Mouse (Mus musculus) liver, adult 2 months (tissue): ENCODE results near the gene Atp9a. TPM values are rescaled to one million over a fixed set of nuclear protein-coding genes. Genes with fewer than 3 reads are reported as not detected.
"Not testable (repeated sequence)": the region's sequence is repeated elsewhere in the genome, so short reads cannot be mapped to it uniquely, and the experiment has no call there.

Source experiments
- DNase-seq: peaks from one replicate; pipeline ENCODE4 v3.0.0-alpha.2; 2011; ENCODE audit warnings: low read depth, low spot score; ENCODE audit errors: extremely low read depth
- H3K27ac ChIP-seq: fragments of 200-500 bp; replicated peaks from 2 replicates; pipeline ENCODE4 v1.5.1; 2012; ENCODE audit warnings: low read depth, mild to moderate bottlenecking, control low read depth, inconsistent platforms, low read length; ENCODE audit not compliant: insufficient read depth
- H3K27me3 ChIP-seq: fragments of 200-500 bp; 2 replicates; pipeline ENCODE4 v1.6.1; 2012; ENCODE audit warnings: mild to moderate bottlenecking, moderate library complexity, low read length, inconsistent platforms; ENCODE audit not compliant: control insufficient read depth, insufficient read depth
- H3K36me3 ChIP-seq: fragments of 200-500 bp; 2 replicates; pipeline ENCODE4 v1.6.1; 2012; ENCODE audit warnings: low read length, inconsistent platforms; ENCODE audit not compliant: control insufficient read depth, insufficient read depth
- H3K4me1 ChIP-seq: fragments of 200-500 bp; 2 replicates; pipeline ENCODE4 v1.6.1; 2011; ENCODE audit warnings: low read length; ENCODE audit not compliant: control insufficient read depth, insufficient read depth
- H3K4me3 ChIP-seq: fragments of 200-500 bp; 2 replicates; pipeline ENCODE4 v1.5.1; 2011; ENCODE audit warnings: low read depth, mild to moderate bottlenecking, control low read depth, low read length, moderate library complexity; ENCODE audit not compliant: insufficient read depth
- H3K79me2 ChIP-seq: fragments of 200-500 bp; 2 replicates; pipeline ENCODE4 v1.6.1; 2012; ENCODE audit warnings: inconsistent platforms, mild to moderate bottlenecking, low read length, moderate library complexity; ENCODE audit not compliant: control insufficient read depth, insufficient read depth
- H3K9ac ChIP-seq: fragments of 200-500 bp; 2 replicates; pipeline ENCODE4 v1.6.1; 2012; ENCODE audit warnings: low read depth, mild to moderate bottlenecking, control low read depth, inconsistent platforms, low read length
- CTCF ChIP-seq: fragments of 200-500 bp; IDR thresholded peaks from 2 replicates; pipeline ENCODE4 v1.5.1; 2011; ENCODE audit warnings: low read depth, low read length, control low read depth
- POLR2A ChIP-seq: fragments of 200-500 bp; IDR thresholded peaks from 2 replicates; pipeline ENCODE4 v1.6.1; 2011; ENCODE audit warnings: low read length, control low read depth; ENCODE audit not compliant: insufficient read depth; ENCODE audit errors: extremely low read depth
- WGBS: fragments of 180-500 bp; shearing (Covaris S2); methylation state at CpG from one replicate; pipeline ENCODE4 v1.1.7; 2018; 5-methylcytosine and 5-hydroxymethylcytosine counted together
- polyA plus RNA-seq: library from polyadenylated mRNA; depleted of rRNA; stranded (reverse); fragments of >200 nt; gene quantifications from 2 replicates; pipeline ENCODE4 v1.2.3, GENCODE M21; 2012
- total RNA-seq: library from RNA; depleted of rRNA; stranded (reverse); fragments of >200 nt; gene quantifications from 2 replicates; pipeline ENCODE4 v1.2.3, GENCODE M21; 2014

The Atp9a gene
- total and polyA plus RNA-seq, 2 experiments, result 33.7 to 49.3 TPM

DNA sequence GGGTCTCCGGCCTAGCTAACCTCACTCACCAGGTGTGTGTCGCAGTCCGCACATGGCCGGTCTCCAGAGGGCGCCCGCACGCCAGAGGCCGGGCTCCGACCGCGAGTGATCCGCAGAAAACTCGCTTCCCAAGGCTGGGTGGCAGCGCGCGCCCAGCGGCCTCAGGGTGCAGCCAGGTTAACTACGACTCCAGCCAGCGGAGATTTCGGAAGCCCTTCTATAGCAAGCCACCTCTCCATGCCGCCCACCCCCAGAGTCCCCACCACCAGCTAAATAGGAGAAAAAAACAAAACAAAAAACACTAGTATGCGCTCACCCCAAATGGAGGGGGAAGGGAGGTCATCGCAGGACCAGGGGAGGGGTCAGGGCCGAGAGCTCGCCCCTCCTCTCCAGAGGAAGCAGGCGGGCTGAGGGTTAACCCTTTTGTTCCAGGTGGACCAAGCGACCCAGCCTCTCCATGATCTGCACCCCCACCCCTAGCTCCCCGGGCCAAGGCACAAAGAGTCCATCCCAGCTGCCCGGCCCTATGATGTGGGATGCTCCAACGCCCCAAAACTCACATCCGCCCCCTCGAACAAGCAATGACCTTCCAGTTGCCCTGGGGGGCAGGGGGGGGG, 23.0 kb upstream of the Atp9a start:
- Histone ChIP-seq H3K4me1 (0 out of 2 replicates have a peak, but pooled peaks cover 5% of the 10 kb centered on the region), H3K27ac (no peak overlapping the region), H3K9ac (no peak overlapping the region), H3K79me2 (no peaks in the 10 kb centered on the region), H3K27me3 (peaks cover 22% of the 10 kb centered on the region), H3K4me3 (no peak overlapping the region), H3K36me3 (no peaks in the 10 kb centered on the region)
- WGBS, result 1% methylated on average over 32 of the region's 32 CpGs
- no peak for DNase-seq
- TF ChIP-seq POLR2A, result no peak
- TF ChIP-seq CTCF, result peak; percentile 78

DNA sequence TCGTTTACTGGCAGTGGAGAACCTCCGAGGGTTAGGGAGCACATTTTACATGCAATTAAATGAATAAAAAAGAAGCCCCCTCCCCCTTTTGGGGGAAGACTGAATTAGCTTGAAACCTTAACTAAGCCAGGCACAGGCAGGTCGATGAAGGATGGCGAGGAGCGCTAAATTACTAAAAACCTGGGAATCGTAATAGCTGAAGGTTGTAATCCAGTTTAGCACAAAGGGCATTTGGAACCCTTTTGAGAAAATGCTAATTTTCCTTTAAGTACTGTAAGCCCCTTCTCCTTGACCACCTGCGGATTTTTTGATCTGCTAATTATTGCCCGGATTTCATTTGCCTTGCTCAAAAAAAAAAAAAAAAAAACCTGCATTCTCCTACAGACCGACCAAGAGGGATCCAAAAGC, 22.3 kb upstream of the Atp9a start:
- Histone ChIP-seq H3K36me3 (no peaks in the 10 kb centered on the region), H3K4me3 (no peak overlapping the region), H3K27ac (no peak overlapping the region), H3K79me2 (no peaks in the 10 kb centered on the region), H3K27me3 (peaks cover 22% of the 10 kb centered on the region), H3K9ac (no peak overlapping the region), H3K4me1 (0 out of 2 replicates have a peak, but pooled peaks cover 5% of the 10 kb centered on the region)
- TF ChIP-seq POLR2A (no peak), CTCF (no peak)
- 43% methylated on average over 9 of the region's 9 CpGs for WGBS
- DNase-seq, result no peak

GRCm38 (mm10) chr2:168763785-168764184, 21.6 kb upstream of the Atp9a start:
- Histone ChIP-seq H3K9ac (no peak overlapping the region), H3K4me3 (no peak overlapping the region), H3K27ac (no peak overlapping the region), H3K79me2 (no peaks in the 10 kb centered on the region), H3K4me1 (0 out of 2 replicates have a peak, but pooled peaks cover 5% of the 10 kb centered on the region), H3K36me3 (no peaks in the 10 kb centered on the region), H3K27me3 (peaks cover 22% of the 10 kb centered on the region)
- no peak for DNase-seq
- whole genome bisulfite sequencing, result 50% methylated on average over 7 of the region's 7 CpGs
- TF ChIP-seq POLR2A, result no peak
- no peak for TF ChIP-seq CTCF

- Histone ChIP-seq H3K27me3 (peaks cover 22% of the 10 kb centered on the region), H3K4me3 (no peak overlapping the region), H3K4me1 (0 out of 2 replicates have a peak, but pooled peaks cover 5% of the 10 kb centered on the region), H3K9ac (no peak overlapping the region), H3K79me2 (no peaks in the 10 kb centered on the region), H3K36me3 (no peaks in the 10 kb centered on the region), H3K27ac (no peak overlapping the region)
- TF ChIP-seq CTCF (no peak), POLR2A (no peak)
- DNase-seq, result no peak
- 20% methylated on average over 12 of the region's 12 CpGs for WGBS
Measured at GRCm38 (mm10) chr2:168762411-168762815, 20.2 kb upstream of the Atp9a start.

DNA sequence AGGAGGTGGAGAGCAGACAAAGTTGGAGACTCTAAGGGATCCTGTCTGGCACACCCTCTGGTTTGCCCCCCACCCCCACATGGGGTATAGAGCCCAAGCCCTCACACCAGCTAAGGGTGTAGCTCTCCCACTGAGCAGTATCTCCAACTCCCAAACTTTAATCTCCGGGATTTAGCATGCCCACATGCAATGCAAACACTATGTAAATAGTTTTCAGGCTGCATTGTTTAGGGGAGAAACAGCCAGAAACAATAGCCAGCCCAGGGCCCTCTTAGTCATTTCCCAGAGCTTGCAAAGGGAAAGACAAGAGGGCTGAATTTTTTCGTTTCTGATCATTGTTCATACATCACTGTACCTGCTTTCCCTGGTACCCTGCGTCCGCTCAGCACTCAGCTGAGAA, 19.7 kb upstream of the Atp9a start:
- no peak overlapping the region for H3K27ac ChIP-seq
- no peak for TF ChIP-seq CTCF
- no peak for TF ChIP-seq POLR2A
- H3K4me1 ChIP-seq, result 0 out of 2 replicates have a peak, but pooled peaks cover 5% of the 10 kb centered on the region
- H3K4me3 ChIP-seq, result no peak overlapping the region
- no peak overlapping the region for H3K9ac ChIP-seq
- no peaks in the 10 kb centered on the region for H3K79me2 ChIP-seq
- H3K36me3 ChIP-seq, result no peaks in the 10 kb centered on the region
- H3K27me3 ChIP-seq, result peaks cover 22% of the 10 kb centered on the region
- DNase-seq, result no peak
- WGBS, result 41% methylated on average over 4 of the region's 4 CpGs

GRCm38 (mm10) chr2:168761141-168761540, 18.9 kb upstream of the Atp9a start:
- no peak for TF ChIP-seq CTCF
- no peak for TF ChIP-seq POLR2A
- Histone ChIP-seq H3K27ac (no peak overlapping the region), H3K79me2 (no peaks in the 10 kb centered on the region), H3K9ac (no peak overlapping the region), H3K27me3 (peaks cover 16% of the 10 kb centered on the region), H3K4me1 (no peaks in the 10 kb centered on the region), H3K4me3 (no peak overlapping the region), H3K36me3 (no peaks in the 10 kb centered on the region)
- no peak for DNase-seq
- 82% methylated on average over 9 of the region's 9 CpGs for WGBS

- 88% methylated on average over 10 of the region's 10 CpGs for WGBS
- H3K27ac ChIP-seq, H3K4me1 ChIP-seq, H3K79me2 ChIP-seq, DNase-seq, H3K4me3 ChIP-seq, H3K9ac ChIP-seq, H3K27me3 ChIP-seq, H3K36me3 ChIP-seq: not testable (repeated sequence)
Measured at GRCm38 (mm10) chr2:168744406-168744805, 2.2 kb upstream of the Atp9a start.
